Mouse (Mus musculus) lung, embryonic 16.5 days (tissue): Measurements from ENCODE around the gene Ptpro. TPM values are rescaled to one million over a fixed set of nuclear protein-coding genes. Genes with fewer than 3 reads are reported as not detected.

Experiments
- ATAC-seq: fragments of 200-750 bp; cut with Nextera tagmentation; 2 replicates; pipeline ENCODE4 v1.8.0; 2017; ENCODE audit warnings: low read depth, mild to moderate bottlenecking, moderate library complexity
- H3K27ac ChIP-seq: fragments of 300-500 bp; sonication (generic); 2 replicates; pipeline ENCODE4 v1.5.1; 2014; ENCODE audit warnings: mild to moderate bottlenecking, control low read depth, low read length
- H3K27me3 ChIP-seq: fragments of 300-500 bp; sonication (generic); 2 replicates; pipeline ENCODE4 v1.6.1; 2014; ENCODE audit warnings: low read depth, low read length, mixed read lengths; ENCODE audit not compliant: control insufficient read depth, insufficient read depth
- H3K36me3 ChIP-seq: fragments of 300-500 bp; sonication (generic); 2 replicates; pipeline ENCODE4 v1.6.1; 2014; ENCODE audit warnings: low read length; ENCODE audit not compliant: control insufficient read depth, insufficient read depth
- H3K4me1 ChIP-seq: fragments of 300-500 bp; sonication (generic); replicated peaks from 2 replicates; pipeline ENCODE4 v1.6.1; 2014; ENCODE audit warnings: low read length, mixed read lengths; ENCODE audit not compliant: control insufficient read depth, insufficient read depth
- H3K4me2 ChIP-seq: fragments of 300-500 bp; sonication (generic); 2 replicates; pipeline ENCODE4 v1.6.1; 2014; ENCODE audit warnings: low read depth, low read length, control low read depth
- H3K4me3 ChIP-seq: fragments of 300-500 bp; sonication (generic); 2 replicates; pipeline ENCODE4 v1.5.1; 2014; ENCODE audit warnings: mild to moderate bottlenecking, low read length, control low read depth
- H3K9ac ChIP-seq: fragments of 300-500 bp; sonication (generic); 2 replicates; pipeline ENCODE4 v1.6.1; 2014; ENCODE audit warnings: low read length, control low read depth
- H3K9me3 ChIP-seq: fragments of 300-500 bp; sonication (generic); 2 replicates; pipeline ENCODE4 v1.6.1; 2016; ENCODE audit warnings: low read length; ENCODE audit not compliant: control insufficient read depth
- WGBS: fragments of 180-500 bp; shearing (Covaris S2); extraction: QIAGEN DNeasy Blood & Tissue Kit; methylation state at CpG from one replicate; pipeline ENCODE4 v1.1.7; 2014; 5-methylcytosine and 5-hydroxymethylcytosine counted together
- polyA plus RNA-seq: library from polyadenylated mRNA; unstranded; fragments of >200 nt; fragmentation: Nextera tagmentation; extraction: Ambion mirVana; gene quantifications from 2 replicates; pipeline ENCODE4 v1.2.1, GENCODE M21; 2015

Gene Ptpro
- 2.0 and 2.3 TPM in 2 replicates for polyA plus RNA-seq

- under 1% methylated on average over 53 of the region's 53 CpGs for WGBS
- H3K9ac ChIP-seq, result peak within 1 kb of the TSS; percentile 5
- no peaks in the 10 kb centered on the region for H3K4me1 ChIP-seq
- no peaks in the 10 kb centered on the region for H3K9me3 ChIP-seq
- peak within 1 kb of the TSS; percentile 44 for H3K4me3 ChIP-seq
- peaks cover 20% of the 10 kb centered on the region for H3K27me3 ChIP-seq
- peak; percentile 73 for ATAC-seq
- H3K36me3 ChIP-seq, result no peaks in the 10 kb centered on the region
- peak within 1 kb of the TSS; percentile 64 for H3K4me2 ChIP-seq
- no peak within 1 kb of the TSS for H3K27ac ChIP-seq
Observed at GRCm38 (mm10) chr6:137252194-137252886, at the start of gene Ptpro. Ptpro (plus strand) TSS chr6:137252319.

- Histone ChIP-seq H3K4me1 (no peaks in the 10 kb centered on the region), H3K4me2 (no peak overlapping the region), H3K9ac (no peak overlapping the region), H3K27me3 (no peaks in the 10 kb centered on the region), H3K4me3 (no peak overlapping the region), H3K36me3 (no peaks in the 10 kb centered on the region), H3K9me3 (no peaks in the 10 kb centered on the region), H3K27ac (no peak overlapping the region)
- WGBS, result 91% methylated on average over 4 of the region's 4 CpGs
- no peak for ATAC-seq
Observed at GRCm38 (mm10) chr6:137202661-137203060, 49.5 kb upstream of the Ptpro start.

GRCm38 (mm10) chr6:137205662-137206400, 46.3 kb upstream of the Ptpro start:
- H3K27me3 ChIP-seq, result no peaks in the 10 kb centered on the region
- H3K27ac ChIP-seq, result no peak overlapping the region
- H3K4me2 ChIP-seq, result no peak overlapping the region
- WGBS, result 46% methylated on average over 11 of the region's 11 CpGs
- no peaks in the 10 kb centered on the region for H3K9me3 ChIP-seq
- no peak overlapping the region for H3K4me3 ChIP-seq
- no peak overlapping the region for H3K9ac ChIP-seq
- peaks cover 6% of the 10 kb centered on the region; the same call in 1 of the 2 replicates for H3K4me1 ChIP-seq
- no peaks in the 10 kb centered on the region for H3K36me3 ChIP-seq
- no peak for ATAC-seq

GRCm38 (mm10) chr6:137207126-137207525, 45.0 kb upstream of the Ptpro start:
- Histone ChIP-seq H3K4me1 (peaks cover 6% of the 10 kb centered on the region; the same call in 1 of the 2 replicates), H3K27me3 (no peaks in the 10 kb centered on the region), H3K27ac (no peak overlapping the region), H3K4me2 (no peak overlapping the region), H3K4me3 (no peak overlapping the region), H3K9me3 (no peaks in the 10 kb centered on the region), H3K9ac (no peak overlapping the region), H3K36me3 (no peaks in the 10 kb centered on the region)
- no peak for ATAC-seq
- WGBS, result 91% methylated on average over 6 of the region's 6 CpGs

- Histone ChIP-seq H3K4me3 (no peak overlapping the region), H3K9me3 (no peaks in the 10 kb centered on the region), H3K27me3 (no peaks in the 10 kb centered on the region), H3K9ac (no peak overlapping the region), H3K27ac (no peak overlapping the region), H3K36me3 (no peaks in the 10 kb centered on the region), H3K4me2 (no peak overlapping the region), H3K4me1 (peaks cover 6% of the 10 kb centered on the region; the same call in 1 of the 2 replicates)
- WGBS, result 63% methylated on average over 8 of the region's 8 CpGs
- peak; percentile 69 for ATAC-seq
Observed at GRCm38 (mm10) chr6:137209992-137210391, 42.1 kb upstream of the Ptpro start.

GRCm38 (mm10) chr6:137210991-137211390, 41.1 kb upstream of the Ptpro start:
- WGBS, result 88% methylated on average over 10 of the region's 10 CpGs
- ATAC-seq, result no peak
- H3K36me3 ChIP-seq, result no peaks in the 10 kb centered on the region
- peaks cover 6% of the 10 kb centered on the region; the same call in 1 of the 2 replicates for H3K4me1 ChIP-seq
- H3K4me2 ChIP-seq, result no peak overlapping the region
- H3K4me3 ChIP-seq, result no peak overlapping the region
- no peak overlapping the region for H3K9ac ChIP-seq
- H3K27me3 ChIP-seq, result no peaks in the 10 kb centered on the region
- H3K9me3 ChIP-seq, result no peaks in the 10 kb centered on the region
- H3K27ac ChIP-seq, result no peak overlapping the region

- ATAC-seq, result no peak
- Histone ChIP-seq H3K36me3 (no peaks in the 10 kb centered on the region), H3K27ac (no peak overlapping the region), H3K4me1 (peaks cover 6% of the 10 kb centered on the region; the same call in 1 of the 2 replicates), H3K4me3 (no peak overlapping the region), H3K9ac (no peak overlapping the region), H3K27me3 (no peaks in the 10 kb centered on the region), H3K4me2 (no peak overlapping the region), H3K9me3 (no peaks in the 10 kb centered on the region)
- WGBS, result 54% methylated on average over 2 of the region's 2 CpGs
Observed at GRCm38 (mm10) chr6:137211441-137211840, 40.7 kb upstream of the Ptpro start.

GRCm38 (mm10) chr6:137217841-137218463, 34.2 kb upstream of the Ptpro start:
- Histone ChIP-seq H3K4me3 (no peak overlapping the region), H3K4me2 (no peak overlapping the region), H3K36me3 (no peaks in the 10 kb centered on the region), H3K27ac (no peak overlapping the region), H3K9me3 (no peaks in the 10 kb centered on the region), H3K9ac (no peak overlapping the region), H3K4me1 (no peaks in the 10 kb centered on the region), H3K27me3 (no peaks in the 10 kb centered on the region)
- 74% methylated on average over 8 of the region's 8 CpGs for WGBS
- no peak for ATAC-seq

GRCm38 (mm10) chr6:137252887-137253242, 746 bp downstream of the Ptpro start:
- H3K27ac ChIP-seq, result no peak overlapping the region
- no peak for ATAC-seq
- peak overlapping the region; percentile 64 for H3K4me2 ChIP-seq
- peak overlapping the region; percentile 44 for H3K4me3 ChIP-seq
- H3K4me1 ChIP-seq, result no peaks in the 10 kb centered on the region
- no peaks in the 10 kb centered on the region for H3K9me3 ChIP-seq
- H3K36me3 ChIP-seq, result no peaks in the 10 kb centered on the region
- 2% methylated on average over 15 of the region's 15 CpGs for WGBS
- H3K27me3 ChIP-seq, result peaks cover 20% of the 10 kb centered on the region
- peak overlapping the region; percentile 5 for H3K9ac ChIP-seq
